Mouse (Mus musculus) macrophage (primary cell): Measurements from ENCODE around the gene Grid1. TPM values are rescaled to one million over a fixed set of nuclear protein-coding genes. Genes with fewer than 3 reads are reported as not detected.

Experiments used
- H3K27ac ChIP-seq: fragments of 350-480 bp; formaldehyde crosslinking; 2 replicates; pipeline ENCODE4 v1.9.0; 2021
- H3K36me3 ChIP-seq: fragments of 350-480 bp; formaldehyde crosslinking; 2 replicates; pipeline ENCODE4 v1.9.0; 2021; ENCODE audit errors: inconsistent target
- H3K4me3 ChIP-seq: fragments of 350-480 bp; formaldehyde crosslinking; 2 replicates; pipeline ENCODE4 v1.9.0; 2021; ENCODE audit errors: inconsistent target
- H3K79me2 ChIP-seq: fragments of 350-480 bp; formaldehyde crosslinking; 2 replicates; pipeline ENCODE4 v1.9.0; 2021; ENCODE audit errors: inconsistent target
- WGBS: methylation state at CpG from one replicate; pipeline ENCODE4 v1.1.7; 2026; ENCODE audit warnings: inconsistent platforms; ENCODE audit not compliant: missing documents; 5-methylcytosine and 5-hydroxymethylcytosine counted together
- polyA plus RNA-seq: library from polyadenylated mRNA; stranded (reverse); fragments of 250-400 nt; gene quantifications from 3 replicates; pipeline ENCODE4 v1.2.4, GENCODE M21; 2018; ENCODE audit warnings: inconsistent platforms

The Grid1 gene
- polyA plus RNA-seq, 1 experiment from 2014 or later, result not detected

DNA sequence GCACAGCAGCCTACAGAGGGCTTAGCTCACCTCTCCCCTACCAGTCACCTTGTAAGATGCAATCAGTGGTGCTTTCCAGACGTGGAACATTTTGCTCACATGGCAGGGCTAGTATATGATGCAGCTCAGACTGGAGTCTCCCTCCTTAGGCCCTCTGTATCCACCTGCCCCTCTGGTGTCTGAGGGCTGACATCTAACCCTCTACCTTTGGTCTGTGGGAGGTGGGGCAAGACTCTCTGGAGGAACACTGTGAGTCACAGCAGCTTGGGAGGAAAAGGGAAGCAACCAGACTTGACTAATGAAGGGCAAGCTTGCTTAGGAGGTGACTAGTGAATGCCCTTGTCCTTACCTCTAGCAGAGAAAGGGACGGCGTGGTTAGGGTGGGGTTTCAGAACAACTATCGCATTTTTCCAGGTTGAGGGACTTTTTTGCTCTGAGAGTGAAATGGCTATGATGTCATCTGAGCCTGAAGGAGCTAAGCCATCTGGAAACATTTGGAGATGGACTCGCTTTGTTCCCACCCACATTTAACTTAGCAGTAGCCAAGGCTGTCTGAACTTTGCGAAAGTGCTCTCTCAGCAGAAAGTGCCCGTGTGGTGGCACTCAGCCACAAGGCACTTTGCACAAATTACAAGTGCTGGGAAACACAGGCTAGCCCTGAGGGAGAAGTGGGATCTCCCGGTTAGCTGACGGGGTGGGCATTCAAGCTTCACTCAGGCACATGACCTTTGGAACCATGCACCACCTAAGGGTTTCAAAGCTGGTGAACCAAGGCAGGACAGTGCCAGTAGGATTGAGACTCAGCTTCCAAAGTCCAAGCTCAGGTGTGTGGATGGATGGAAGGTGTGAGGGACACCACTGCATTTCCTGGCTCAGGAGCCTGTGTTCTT is 41.2 kb downstream of the Grid1 start:
- Histone ChIP-seq H3K27ac (no peak overlapping the region), H3K36me3 (no peaks in the 10 kb centered on the region), H3K79me2 (no peaks in the 10 kb centered on the region), H3K4me3 (no peak overlapping the region)
- WGBS, result 85% methylated on average over 9 of the region's 9 CpGs

DNA sequence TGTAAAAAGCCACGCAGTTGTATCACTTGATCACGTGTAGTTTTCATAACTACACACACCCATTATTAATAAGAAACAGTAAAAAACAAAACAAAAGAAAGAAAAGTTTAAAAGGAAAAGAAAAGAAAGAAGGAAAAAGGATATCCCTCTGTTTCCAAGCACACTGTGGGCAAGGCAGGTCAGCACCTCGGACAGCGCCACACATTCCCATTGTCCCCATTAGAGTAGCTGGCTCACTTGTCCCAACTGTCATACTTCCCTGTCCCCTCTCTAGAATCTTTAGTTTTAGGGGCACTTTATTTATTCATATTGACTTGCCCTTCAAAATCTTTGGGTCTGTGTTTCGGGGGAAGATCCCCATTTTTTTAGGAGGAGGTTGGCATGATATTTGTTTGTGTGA is 47.4 kb downstream of the Grid1 start:
- Histone ChIP-seq H3K4me3 (no peak overlapping the region), H3K79me2 (no peaks in the 10 kb centered on the region), H3K36me3 (no peaks in the 10 kb centered on the region), H3K27ac (no peak overlapping the region)
- 34% methylated on average over 5 of the region's 5 CpGs for WGBS

DNA sequence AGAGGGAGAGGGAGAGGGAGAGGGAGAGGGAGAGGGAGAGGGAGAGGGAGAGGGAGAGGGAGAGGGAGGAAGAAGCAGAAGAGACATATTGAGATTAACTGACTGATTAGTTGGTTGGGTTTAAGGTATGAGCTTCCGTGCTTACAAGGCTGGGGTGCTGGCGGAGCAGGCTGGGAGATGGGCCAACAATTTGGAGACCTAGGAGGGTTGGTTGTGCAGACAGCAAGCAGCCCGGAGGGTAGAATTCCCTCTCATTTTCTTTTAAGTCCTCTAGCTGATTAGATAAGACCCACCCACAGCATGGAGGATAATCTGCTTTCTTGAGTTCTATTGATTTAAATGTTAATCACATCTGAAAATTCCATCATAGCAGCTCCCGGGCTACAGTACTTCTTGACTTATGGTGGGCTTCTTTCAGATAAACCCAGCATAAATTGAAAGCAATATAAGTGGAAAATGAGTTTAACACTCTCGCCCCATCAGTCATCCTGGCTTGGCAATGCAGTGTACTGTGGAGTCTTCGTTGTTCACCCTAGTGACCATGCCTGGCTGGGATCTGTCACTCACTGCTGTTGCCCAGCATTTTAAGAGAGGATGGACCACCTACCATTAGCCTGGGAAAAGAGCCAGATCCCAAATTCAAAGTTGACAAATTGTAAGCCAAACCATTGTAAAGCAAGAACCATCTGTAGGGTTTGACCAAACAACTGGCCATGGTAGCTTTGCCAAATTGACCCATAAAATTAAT is 48.8 kb downstream of the Grid1 start:
- H3K79me2 ChIP-seq, result no peaks in the 10 kb centered on the region
- no peaks in the 10 kb centered on the region for H3K36me3 ChIP-seq
- H3K27ac ChIP-seq, result no peak overlapping the region
- WGBS, result 89% methylated on average over 6 of the region's 6 CpGs
- no peak overlapping the region for H3K4me3 ChIP-seq

DNA sequence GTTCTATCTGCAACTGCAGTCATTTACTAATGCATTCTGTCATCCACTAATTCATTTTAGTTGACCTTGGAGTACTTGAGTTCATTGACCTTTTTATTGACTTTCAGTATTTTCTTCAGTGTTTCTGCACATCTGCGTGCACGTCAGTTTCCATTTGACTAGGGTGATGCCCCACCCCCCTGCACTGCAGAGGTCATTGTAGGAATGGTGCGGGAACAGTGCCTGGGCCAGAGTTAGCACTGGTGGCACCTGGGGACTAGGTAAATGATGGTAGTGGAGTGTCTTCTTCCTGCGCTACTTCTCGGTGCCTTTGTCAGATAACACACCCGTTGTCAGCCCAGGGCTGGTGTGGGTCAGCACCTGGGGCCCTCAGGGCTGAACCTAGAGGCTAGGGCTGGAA is 60.1 kb downstream of the Grid1 start:
- H3K36me3 ChIP-seq, result no peaks in the 10 kb centered on the region
- no peaks in the 10 kb centered on the region for H3K79me2 ChIP-seq
- no peak overlapping the region for H3K4me3 ChIP-seq
- no peak overlapping the region for H3K27ac ChIP-seq
- 49% methylated on average over 6 of the region's 6 CpGs for WGBS

DNA sequence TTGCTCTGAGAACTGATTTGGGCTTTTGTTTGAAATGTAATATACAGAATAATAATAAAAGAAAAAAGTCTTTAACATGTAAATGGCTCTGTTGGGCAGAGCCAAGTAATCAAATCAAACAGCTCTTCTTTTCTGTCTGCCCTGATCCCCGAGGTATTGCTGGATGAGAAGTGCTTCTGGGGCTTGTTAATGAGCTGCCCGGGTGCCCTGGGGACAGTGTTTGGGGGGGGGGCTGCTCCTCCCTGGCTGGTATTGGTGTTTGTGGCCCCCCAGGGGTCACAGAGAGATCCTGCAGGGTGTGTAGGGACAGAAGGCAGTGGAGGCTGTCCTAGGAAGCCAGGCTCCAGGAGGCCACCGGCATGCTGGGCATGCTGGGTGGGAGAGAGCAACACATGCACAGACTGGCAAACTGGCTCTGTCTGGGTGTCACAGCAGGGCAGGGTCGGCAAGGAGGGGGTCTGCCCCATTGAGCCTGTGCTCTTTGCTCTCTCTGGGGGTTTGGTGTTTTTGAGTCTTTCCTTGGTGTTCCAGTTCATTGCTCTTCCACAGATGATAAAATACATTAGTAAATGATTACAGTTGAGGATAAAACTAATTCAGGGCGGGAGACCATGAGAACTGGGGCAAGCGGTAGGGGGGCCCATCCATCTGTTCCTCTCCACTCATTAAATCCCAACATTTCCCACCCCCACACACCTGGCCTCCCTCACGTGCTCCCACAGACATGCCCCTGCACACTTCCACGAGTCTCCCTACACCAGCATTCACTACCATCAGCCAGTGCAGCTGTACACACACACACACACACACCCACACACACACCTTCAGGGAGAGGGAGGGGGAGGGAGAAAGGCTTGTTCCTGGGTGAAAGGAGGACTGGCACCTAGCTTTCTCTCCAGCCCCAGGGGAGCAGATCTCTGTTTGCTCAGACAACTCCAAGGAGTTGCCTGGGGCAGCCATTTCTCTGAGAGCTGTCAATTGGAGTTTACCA is 60.8 kb downstream of the Grid1 start:
- Histone ChIP-seq H3K36me3 (no peaks in the 10 kb centered on the region), H3K79me2 (no peaks in the 10 kb centered on the region), H3K27ac (no peak overlapping the region), H3K4me3 (no peak overlapping the region)
- WGBS, result 44% methylated on average over 7 of the region's 8 CpGs

DNA sequence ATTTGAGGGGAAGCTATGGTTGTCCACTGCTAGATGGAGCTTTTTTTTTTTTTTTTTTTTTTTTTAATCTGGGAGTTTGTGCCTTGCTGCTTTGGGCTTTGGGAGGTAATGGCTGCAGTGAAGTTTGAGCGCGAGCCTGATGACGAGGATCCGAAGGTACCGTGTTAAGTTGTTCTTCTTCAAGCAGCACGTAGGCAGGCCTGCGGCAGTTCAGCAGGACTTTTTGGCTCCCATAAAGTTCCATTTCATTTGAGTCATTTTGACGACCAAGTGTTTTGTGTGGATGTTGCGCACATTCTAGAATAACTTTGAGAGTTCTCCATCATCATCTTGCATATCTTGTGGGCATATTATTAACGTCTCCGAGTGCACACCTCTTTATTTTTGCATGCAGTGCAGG is 64.3 kb downstream of the Grid1 start:
- Histone ChIP-seq H3K79me2 (no peaks in the 10 kb centered on the region), H3K4me3 (no peak overlapping the region), H3K27ac (no peak overlapping the region), H3K36me3 (no peaks in the 10 kb centered on the region)
- WGBS, result 93% methylated on average over 11 of the region's 11 CpGs

DNA sequence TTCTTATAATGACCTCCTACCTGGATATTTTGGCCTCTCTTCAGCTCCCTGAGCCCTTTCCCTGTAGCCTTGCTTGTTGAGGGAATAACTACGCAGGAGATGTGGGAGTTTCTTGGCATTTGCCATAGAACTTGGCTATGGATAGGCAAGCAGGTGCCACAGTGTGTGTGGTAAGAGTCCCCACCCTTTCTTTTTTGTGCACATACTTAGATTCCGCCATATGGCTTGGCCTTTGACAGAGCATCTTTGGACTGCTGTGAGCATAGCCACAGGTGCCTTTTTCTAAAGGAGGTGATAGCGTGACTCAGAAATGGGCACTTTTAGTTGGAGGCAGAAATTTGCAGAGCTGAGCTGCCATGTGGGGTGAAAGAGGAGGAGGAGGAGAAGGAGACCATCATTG is 64.7 kb downstream of the Grid1 start:
- Histone ChIP-seq H3K4me3 (no peak overlapping the region), H3K27ac (no peak overlapping the region), H3K79me2 (no peaks in the 10 kb centered on the region), H3K36me3 (no peaks in the 10 kb centered on the region)
- 95% methylated on average over 3 of the region's 3 CpGs for WGBS

DNA sequence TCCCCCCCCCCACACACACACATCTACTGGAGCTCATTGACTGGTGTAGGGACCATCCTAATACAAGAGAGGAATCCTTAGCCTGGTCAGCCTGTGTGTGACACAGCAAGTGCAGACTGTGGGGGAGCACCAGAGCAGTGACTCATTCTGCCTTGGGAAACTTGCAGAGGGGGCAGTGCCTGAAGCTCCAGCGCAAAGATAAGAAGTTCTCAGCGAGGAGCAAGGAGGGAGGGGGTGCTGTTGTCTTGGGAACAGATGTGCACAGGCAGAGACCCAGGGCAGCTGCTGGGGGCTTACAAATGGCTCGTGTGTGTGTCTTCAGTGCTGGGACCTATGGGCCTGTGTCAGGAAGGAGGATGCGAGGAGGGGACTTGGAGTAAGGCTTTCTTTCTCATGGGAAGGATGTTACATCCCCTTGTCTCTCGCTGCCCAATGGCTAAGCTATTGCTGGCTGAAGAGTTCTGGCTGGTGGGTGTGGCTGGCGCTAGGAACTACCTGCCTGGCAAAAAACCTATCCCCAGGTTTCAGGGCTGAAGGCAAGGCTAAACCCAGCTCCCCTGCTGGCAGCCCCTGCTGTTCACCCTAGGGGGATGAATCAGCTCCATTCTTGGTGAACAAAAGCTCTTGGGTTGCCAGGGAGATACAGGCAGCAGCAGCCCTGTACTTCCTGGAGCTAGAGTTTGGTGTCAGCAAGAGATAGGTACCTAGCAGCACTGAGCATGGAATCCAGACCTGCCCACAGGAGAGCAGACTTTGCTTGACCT is 72.0 kb downstream of the Grid1 start:
- H3K36me3 ChIP-seq, result no peaks in the 10 kb centered on the region
- H3K27ac ChIP-seq, result no peak overlapping the region
- 29% methylated on average over 6 of the region's 6 CpGs for WGBS
- H3K4me3 ChIP-seq, result no peak overlapping the region
- no peaks in the 10 kb centered on the region for H3K79me2 ChIP-seq

DNA sequence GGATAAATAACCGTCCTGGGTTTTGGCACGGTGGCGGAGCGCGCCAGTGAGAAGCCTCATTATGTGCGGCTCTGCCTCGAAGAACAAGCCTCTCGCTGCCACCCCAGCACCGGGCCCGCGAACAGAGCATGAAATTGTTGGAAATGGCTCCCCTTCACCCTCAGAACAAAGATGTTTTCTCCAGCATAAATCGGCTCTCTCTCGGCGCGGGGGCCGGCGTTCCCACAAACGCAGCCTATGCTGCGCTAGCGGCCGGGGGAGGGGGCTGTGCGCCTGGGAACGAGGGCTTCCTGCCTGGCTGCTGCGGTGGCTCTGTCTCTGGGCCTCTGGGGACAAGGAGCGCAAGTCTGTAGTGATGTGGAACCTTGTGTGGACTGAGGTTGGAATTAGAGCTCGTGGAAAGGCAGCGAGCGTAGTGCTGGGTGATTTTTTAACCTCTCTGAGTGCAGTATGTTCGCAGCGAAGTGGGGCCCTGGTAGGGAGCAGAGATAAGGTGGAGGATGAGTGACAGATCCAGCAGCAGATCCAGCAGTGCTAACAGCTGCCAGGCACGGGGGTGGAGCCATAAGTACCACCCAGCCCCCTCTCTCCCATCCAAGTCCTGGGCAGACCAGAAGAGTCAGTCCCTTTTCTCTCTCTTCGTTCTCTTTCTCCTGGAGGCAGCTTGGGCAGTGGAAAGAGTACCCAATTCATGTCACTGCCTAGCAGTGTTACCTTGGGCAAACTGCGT is 76.5 kb downstream of the Grid1 start:
- H3K27ac ChIP-seq, result no peak overlapping the region
- no peak overlapping the region for H3K4me3 ChIP-seq
- no peaks in the 10 kb centered on the region for H3K36me3 ChIP-seq
- H3K79me2 ChIP-seq, result no peaks in the 10 kb centered on the region
- 18% methylated on average over 33 of the region's 33 CpGs for WGBS

DNA sequence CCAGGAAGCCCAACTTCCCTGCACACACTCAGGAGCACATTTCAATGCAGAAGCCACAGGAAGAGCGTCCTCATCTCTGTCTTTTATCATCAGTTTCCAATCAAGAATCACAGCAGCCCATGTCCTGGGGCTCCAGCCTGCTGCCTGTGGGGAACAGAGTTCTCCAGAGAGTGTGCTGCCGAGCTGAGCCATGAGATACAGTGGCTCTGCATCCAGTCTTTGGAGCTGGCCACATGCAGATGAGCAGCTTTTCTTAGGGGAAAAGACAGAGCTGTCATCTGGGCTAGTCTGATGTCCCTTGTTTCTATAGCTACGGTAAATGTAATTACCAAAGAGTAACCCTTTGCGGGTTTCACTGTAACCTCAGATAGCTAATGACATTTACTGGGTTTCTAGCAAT is 83.9 kb downstream of the Grid1 start:
- Histone ChIP-seq H3K27ac (no peak overlapping the region), H3K79me2 (no peaks in the 10 kb centered on the region), H3K4me3 (no peak overlapping the region), H3K36me3 (no peaks in the 10 kb centered on the region)
- 69% methylated on average over 4 of the region's 4 CpGs for WGBS

DNA sequence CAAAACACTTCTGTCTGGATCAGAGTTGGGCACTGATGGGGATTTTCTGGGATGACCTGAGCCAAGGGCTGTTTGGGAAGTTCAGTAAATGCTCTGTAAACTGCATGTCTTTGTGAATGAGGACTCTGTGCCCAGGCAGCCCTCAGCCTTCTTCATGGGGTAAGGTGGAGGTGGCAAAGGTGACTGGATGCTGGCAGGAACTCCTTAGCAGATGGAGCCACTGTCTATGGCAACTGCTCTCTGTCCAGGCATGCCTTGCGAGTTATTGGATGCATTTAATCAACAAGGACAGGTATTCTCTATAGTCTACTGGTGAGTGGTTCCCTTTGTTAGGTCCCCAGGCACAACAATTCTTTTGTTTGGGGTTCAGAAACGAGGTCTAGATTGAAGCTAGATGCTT is 85.8 kb downstream of the Grid1 start:
- no peak overlapping the region for H3K27ac ChIP-seq
- WGBS, result 68% methylated on average over 2 of the region's 2 CpGs
- H3K79me2 ChIP-seq, result no peaks in the 10 kb centered on the region
- no peaks in the 10 kb centered on the region for H3K36me3 ChIP-seq
- H3K4me3 ChIP-seq, result no peak overlapping the region

DNA sequence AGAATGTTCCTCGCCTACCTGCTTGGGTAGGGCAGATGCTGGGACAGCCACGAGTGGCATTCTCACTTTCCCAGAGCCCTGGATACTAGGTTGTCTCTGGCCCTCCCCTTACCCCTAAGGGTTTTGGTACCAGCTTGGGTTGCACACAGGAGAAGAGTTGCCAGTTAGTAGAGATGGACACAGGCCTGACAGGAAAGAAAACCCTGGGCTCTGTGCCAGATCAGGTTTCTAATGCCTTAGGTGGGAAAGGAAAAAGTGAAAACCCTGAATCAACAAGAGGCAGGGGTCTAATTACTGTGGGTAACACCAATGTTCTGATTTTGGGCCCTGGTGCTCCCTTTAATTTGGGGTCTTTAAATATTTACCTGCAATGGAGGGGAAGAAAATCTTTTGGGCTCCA is 88.5 kb downstream of the Grid1 start:
- 69% methylated on average over 2 of the region's 2 CpGs for WGBS
- H3K27ac ChIP-seq, result no peak overlapping the region
- no peak overlapping the region for H3K4me3 ChIP-seq
- no peaks in the 10 kb centered on the region for H3K79me2 ChIP-seq
- no peaks in the 10 kb centered on the region for H3K36me3 ChIP-seq

DNA sequence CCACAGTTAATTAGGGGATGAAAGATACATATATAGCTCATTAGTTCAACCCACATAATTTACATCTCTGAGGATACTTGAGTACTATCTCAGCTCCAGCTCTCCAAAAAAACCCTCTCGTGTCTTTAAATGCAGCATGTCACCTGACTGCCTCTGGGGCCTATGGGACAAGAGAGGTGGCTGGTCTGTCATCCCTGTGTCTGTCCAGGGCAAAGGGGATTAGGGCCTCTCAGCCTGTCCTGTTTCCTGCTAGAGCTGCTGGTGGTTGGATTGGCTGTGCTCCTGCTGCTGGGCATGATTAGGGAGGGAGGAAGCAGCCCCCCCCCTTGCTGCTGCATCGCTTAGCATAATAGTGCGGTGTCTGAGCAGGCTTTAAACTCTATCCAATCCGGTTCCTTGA is 88.9 kb downstream of the Grid1 start:
- no peaks in the 10 kb centered on the region for H3K36me3 ChIP-seq
- WGBS, result 66% methylated on average over 4 of the region's 4 CpGs
- H3K27ac ChIP-seq, result no peak overlapping the region
- H3K79me2 ChIP-seq, result no peaks in the 10 kb centered on the region
- H3K4me3 ChIP-seq, result no peak overlapping the region
